Mouse (Mus musculus): ENCODE data around the gene Trim58. TPM values are rescaled to one million over a fixed set of nuclear protein-coding genes. Genes with fewer than 3 reads are reported as not detected.

Trim58 gene
- polyA plus RNA-seq (2015; fragmentation: Nextera tagmentation; extraction: Ambion mirVana) = 0.08 and 0.20 TPM in 2 replicates

DNA sequence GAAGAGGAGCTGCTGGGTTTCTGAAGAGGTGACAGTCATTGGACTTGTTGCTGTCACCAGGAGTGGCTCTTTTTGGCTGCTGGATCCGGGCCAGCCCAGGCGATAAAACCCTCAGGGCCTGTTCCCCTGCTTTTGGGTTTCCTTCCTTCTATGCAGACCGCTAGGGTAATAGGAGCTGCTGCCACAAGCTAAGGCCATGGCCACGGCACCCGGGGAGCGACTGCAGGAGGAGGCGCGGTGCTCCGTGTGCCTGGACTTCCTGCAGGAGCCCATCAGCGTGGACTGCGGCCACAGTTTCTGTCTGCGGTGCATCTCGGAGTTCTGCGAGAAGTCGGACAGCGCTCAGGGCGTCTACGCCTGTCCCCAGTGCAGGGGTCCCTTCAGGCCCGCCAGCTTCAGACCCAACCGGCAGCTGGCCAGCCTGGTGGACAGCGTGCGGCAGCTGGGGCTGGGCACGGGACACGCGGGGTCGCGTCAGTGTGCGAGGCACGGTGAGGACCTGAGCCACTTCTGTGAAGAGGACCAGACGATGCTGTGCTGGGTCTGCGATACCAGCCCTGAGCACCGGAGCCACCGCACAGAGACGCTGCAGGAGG, at the start of gene Trim58:
Trim58 (plus strand) TSS at position 194 of the 596 bp plus-strand sequence.
- ATAC-seq (peak; percentile 35; the same call in 1 of the 2 replicates), DNase-seq (ENCODE audit: low spot score) (peak; percentile 7)
- WGBS = 3% methylated on average over 34 of the region's 34 CpGs
- Histone ChIP-seq H3K9ac (replicated peaks; ENCODE audit: low read depth) (no peak within 1 kb of the TSS), H3K4me3 (ENCODE audit: low read depth, low read length) (peak within 1 kb of the TSS; percentile 23), H3K4me2 (replicated peaks; ENCODE audit: low read depth, low read length) (peak within 1 kb of the TSS; percentile 27; the same call in 1 of the 2 replicates), H3K27me3 (replicated peaks; ENCODE audit: insufficient read depth, low read length) (peaks cover 7% of the 10 kb centered on the region; the same call in 1 of the 2 replicates), H3K4me1 (ENCODE audit: insufficient read depth, low read depth, low read length) (0 out of 2 replicates have a peak, but pooled peaks cover 4% of the 10 kb centered on the region), H3K27ac (ENCODE audit: low read length) (no peak within 1 kb of the TSS), H3K36me3 (ENCODE audit: insufficient read depth, low read length) (no peaks in the 10 kb centered on the region), H3K9me3 (ENCODE audit: low read length) (no peaks in the 10 kb centered on the region)
- TF ChIP-seq CTCF (IDR thresholded peaks at IDR 0.05) (no peak), EP300 (IDR thresholded peaks at IDR 0.05) (no peak)

DNA sequence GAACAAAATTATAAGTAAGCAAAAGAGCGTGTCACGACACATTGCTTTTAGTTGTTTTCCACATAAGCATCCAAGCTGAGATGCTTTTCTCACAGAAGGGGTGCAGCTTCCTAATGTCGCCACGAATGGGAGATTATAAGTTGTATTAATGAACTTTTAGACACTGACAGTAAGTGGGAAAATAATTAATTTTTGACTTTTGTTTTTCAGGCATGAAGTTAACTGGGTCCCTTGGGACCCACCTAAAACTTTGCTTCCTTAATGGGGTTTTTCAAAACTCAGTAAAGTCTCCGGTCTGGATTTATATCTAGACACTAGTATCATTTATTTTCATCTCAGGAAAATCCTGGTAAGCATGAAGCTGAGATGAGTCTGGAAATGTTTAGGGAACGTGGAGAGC, 45.5 kb upstream of the Trim58 start, which contains the start of gene Olfr324:
Olfr324 (plus strand) TSS at position 301 of the 400 bp plus-strand sequence.
- Histone ChIP-seq H3K27ac (ENCODE audit: low read length) (no peak within 1 kb of the TSS), H3K9me3 (ENCODE audit: low read length) (no peaks in the 10 kb centered on the region), H3K36me3 (ENCODE audit: insufficient read depth, low read length) (no peaks in the 10 kb centered on the region), H3K4me3 (ENCODE audit: low read depth, low read length) (no peak within 1 kb of the TSS), H3K4me1 (ENCODE audit: insufficient read depth, low read depth, low read length) (no peaks in the 10 kb centered on the region), H3K9ac (replicated peaks; ENCODE audit: low read depth) (no peak within 1 kb of the TSS), H3K27me3 (replicated peaks; ENCODE audit: insufficient read depth, low read length) (no peaks in the 10 kb centered on the region), H3K4me2 (replicated peaks; ENCODE audit: low read depth, low read length) (no peak within 1 kb of the TSS)
- 75% methylated on average over 6 of the region's 6 CpGs for WGBS
- no peak for ATAC-seq
- TF ChIP-seq CTCF (IDR thresholded peaks at IDR 0.05) (no peak), EP300 (IDR thresholded peaks at IDR 0.05) (no peak)
- DNase-seq (ENCODE audit: low spot score) = no peak

DNA sequence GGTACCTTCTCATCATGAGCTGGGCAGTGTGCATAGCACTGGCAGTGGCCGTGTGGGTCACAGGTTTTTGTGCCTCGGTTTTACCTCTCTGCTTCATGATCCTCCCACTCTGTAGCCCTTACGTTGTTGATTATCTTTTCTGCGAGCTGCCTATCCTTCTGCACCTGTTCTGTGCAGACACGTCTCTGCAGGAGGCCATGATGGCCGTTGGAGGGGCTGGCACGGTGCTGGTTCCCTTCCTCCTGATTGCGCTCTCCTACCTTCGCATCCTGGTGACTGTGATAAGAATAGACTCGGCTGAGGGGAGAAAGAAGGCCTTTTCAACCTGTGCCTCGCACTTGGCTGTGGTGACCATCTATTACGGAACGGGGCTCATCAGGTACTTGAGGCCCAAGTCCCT, 42.4 kb upstream of the Trim58 start:
- ATAC-seq (no peak), DNase-seq (ENCODE audit: low spot score) (no peak)
- no peaks in the 10 kb centered on the region for H3K27me3 ChIP-seq (replicated peaks; ENCODE audit: insufficient read depth, low read length)
- no peak overlapping the region for H3K4me2 ChIP-seq (replicated peaks; ENCODE audit: low read depth, low read length)
- H3K4me3 ChIP-seq (ENCODE audit: low read depth, low read length) = no peak overlapping the region
- 87% methylated on average over 13 of the region's 13 CpGs for WGBS
- H3K27ac ChIP-seq (ENCODE audit: low read length) = no peak overlapping the region
- H3K9me3 ChIP-seq (ENCODE audit: low read length) = no peaks in the 10 kb centered on the region
- H3K36me3 ChIP-seq (ENCODE audit: insufficient read depth, low read length) = no peaks in the 10 kb centered on the region
- no peaks in the 10 kb centered on the region for H3K4me1 ChIP-seq (ENCODE audit: insufficient read depth, low read depth, low read length)
- no peak overlapping the region for H3K9ac ChIP-seq (replicated peaks; ENCODE audit: low read depth)
- TF ChIP-seq CTCF (IDR thresholded peaks at IDR 0.05) = no peak
- no peak for TF ChIP-seq EP300 (IDR thresholded peaks at IDR 0.05)

DNA sequence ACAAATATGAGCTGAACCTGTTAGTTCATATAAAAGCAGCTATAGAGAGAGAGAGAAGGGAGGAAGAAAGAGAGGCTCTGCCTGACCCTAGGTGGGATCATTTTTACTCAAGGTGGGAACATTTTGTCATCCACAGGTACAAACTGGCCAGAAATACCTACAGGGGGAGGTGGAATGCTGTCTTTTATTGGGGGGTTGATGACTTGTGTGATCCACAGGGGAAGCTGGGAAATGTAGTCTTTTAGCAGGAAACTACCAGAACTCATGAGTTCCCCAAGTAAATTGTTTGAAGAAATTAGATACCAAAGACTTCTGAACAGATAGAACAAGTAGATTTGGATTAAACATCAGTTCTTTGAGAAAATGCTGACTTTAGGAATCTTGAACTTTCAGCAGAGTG, 38.2 kb upstream of the Trim58 start:
- Histone ChIP-seq H3K9me3 (ENCODE audit: low read length) (no peaks in the 10 kb centered on the region), H3K9ac (replicated peaks; ENCODE audit: low read depth) (no peak overlapping the region), H3K27me3 (replicated peaks; ENCODE audit: insufficient read depth, low read length) (no peaks in the 10 kb centered on the region), H3K36me3 (ENCODE audit: insufficient read depth, low read length) (no peaks in the 10 kb centered on the region), H3K4me3 (ENCODE audit: low read depth, low read length) (no peak overlapping the region), H3K27ac (ENCODE audit: low read length) (no peak overlapping the region), H3K4me2 (replicated peaks; ENCODE audit: low read depth, low read length) (no peak overlapping the region), H3K4me1 (ENCODE audit: insufficient read depth, low read depth, low read length) (no peaks in the 10 kb centered on the region)
- TF ChIP-seq EP300 (IDR thresholded peaks at IDR 0.05) (no peak), CTCF (IDR thresholded peaks at IDR 0.05) (no peak)
- no peak for ATAC-seq
- DNase-seq (ENCODE audit: low spot score) = no peak

DNA sequence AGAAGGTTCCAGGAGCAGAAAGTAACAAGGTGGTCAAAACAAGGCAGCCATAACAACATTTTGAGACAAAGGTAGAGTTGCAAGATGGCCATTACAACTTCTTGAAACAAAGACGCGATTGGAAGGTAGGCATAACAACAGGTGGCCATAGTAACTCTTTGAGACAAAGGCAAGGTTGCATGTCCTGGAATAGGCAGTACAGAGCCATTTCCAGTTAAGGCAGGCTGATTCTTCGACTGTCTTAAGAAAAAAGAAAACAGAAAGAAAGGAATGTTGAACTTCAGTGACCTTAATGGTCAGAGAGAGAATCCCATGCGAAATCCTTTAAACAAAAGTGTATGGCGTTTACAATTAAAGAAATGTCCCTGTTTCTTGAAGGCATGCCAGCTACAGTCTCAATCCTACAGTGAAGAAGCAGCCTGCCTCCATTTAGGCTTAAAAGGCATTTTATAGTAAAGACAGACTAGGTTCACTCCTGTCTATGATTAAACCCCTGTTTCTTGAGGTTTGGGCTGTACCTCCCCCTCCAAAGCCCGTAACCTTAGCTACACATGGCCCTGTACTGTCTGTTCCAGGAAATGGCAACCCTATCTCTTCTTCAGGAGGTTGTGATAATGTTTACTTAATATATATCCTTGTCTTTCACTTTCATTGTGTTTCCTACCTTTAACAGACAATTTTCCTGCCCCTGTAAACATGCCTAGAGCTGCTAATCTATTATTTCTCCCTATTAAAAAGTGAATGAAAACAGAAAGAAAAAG, 37.3 kb upstream of the Trim58 start:
- TF ChIP-seq CTCF (IDR thresholded peaks at IDR 0.05) = no peak
- TF ChIP-seq EP300 (IDR thresholded peaks at IDR 0.05) = no peak
- Histone ChIP-seq H3K9me3 (ENCODE audit: low read length) (no peaks in the 10 kb centered on the region), H3K36me3 (ENCODE audit: insufficient read depth, low read length) (no peaks in the 10 kb centered on the region), H3K9ac (replicated peaks; ENCODE audit: low read depth) (no peak overlapping the region), H3K4me2 (replicated peaks; ENCODE audit: low read depth, low read length) (no peak overlapping the region), H3K4me1 (ENCODE audit: insufficient read depth, low read depth, low read length) (no peaks in the 10 kb centered on the region), H3K27ac (ENCODE audit: low read length) (no peak overlapping the region), H3K4me3 (ENCODE audit: low read depth, low read length) (no peak overlapping the region), H3K27me3 (replicated peaks; ENCODE audit: insufficient read depth, low read length) (no peaks in the 10 kb centered on the region)
- no peak for ATAC-seq
- DNase-seq (ENCODE audit: low spot score) = no peak
- 64% methylated on average over 6 of the region's 6 CpGs for WGBS

DNA sequence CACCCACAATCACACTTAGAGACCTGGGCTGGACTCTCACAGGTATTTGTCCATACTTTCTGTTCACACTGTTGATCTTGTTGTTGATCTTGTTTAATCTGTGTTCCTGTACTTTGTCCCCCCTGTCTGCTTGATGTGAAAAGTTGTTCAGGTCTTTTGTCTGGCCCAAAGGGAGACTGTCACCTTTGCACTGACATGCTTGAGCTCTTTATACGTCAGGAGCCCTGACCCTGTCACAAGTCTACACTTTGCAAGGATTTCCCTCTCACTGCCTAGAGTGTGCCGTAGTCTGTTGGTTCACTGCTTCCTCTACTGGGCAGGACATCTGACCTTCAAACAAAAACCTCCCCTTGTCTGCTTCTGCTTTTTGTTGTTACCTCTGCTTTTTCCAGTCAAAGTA, 35.6 kb upstream of the Trim58 start:
- TF ChIP-seq EP300 (IDR thresholded peaks at IDR 0.05) (no peak), CTCF (IDR thresholded peaks at IDR 0.05) (no peak)
- H3K4me3 ChIP-seq (ENCODE audit: low read depth, low read length) = no peak overlapping the region
- no peaks in the 10 kb centered on the region for H3K36me3 ChIP-seq (ENCODE audit: insufficient read depth, low read length)
- no peak for ATAC-seq
- DNase-seq (ENCODE audit: low spot score) = no peak
- H3K9me3 ChIP-seq (ENCODE audit: low read length) = no peaks in the 10 kb centered on the region
- no peaks in the 10 kb centered on the region for H3K27me3 ChIP-seq (replicated peaks; ENCODE audit: insufficient read depth, low read length)
- no peaks in the 10 kb centered on the region for H3K4me1 ChIP-seq (ENCODE audit: insufficient read depth, low read depth, low read length)
- 30% methylated on average over 2 of the region's 2 CpGs for WGBS
- no peak overlapping the region for H3K27ac ChIP-seq (ENCODE audit: low read length)
- no peak overlapping the region for H3K4me2 ChIP-seq (replicated peaks; ENCODE audit: low read depth, low read length)
- no peak overlapping the region for H3K9ac ChIP-seq (replicated peaks; ENCODE audit: low read depth)
